Mouse (Mus musculus) olfactory bulb, adult 2 months (tissue): ENCODE measurements around the gene Rfc5.

Source experiments
- CTCF ChIP-seq: fragments of 200-500 bp; IDR thresholded peaks from 2 replicates; pipeline ENCODE4 v1.5.1; 2012; ENCODE audit warnings: low read depth, mild to moderate bottlenecking, low read length, moderate library complexity; ENCODE audit not compliant: insufficient read depth
- POLR2A ChIP-seq: fragments of 200-500 bp; IDR thresholded peaks from 2 replicates; pipeline ENCODE4 v1.6.1; 2012; ENCODE audit warnings: mild to moderate bottlenecking, low read depth, low read length, moderate library complexity; ENCODE audit not compliant: insufficient read depth

DNA sequence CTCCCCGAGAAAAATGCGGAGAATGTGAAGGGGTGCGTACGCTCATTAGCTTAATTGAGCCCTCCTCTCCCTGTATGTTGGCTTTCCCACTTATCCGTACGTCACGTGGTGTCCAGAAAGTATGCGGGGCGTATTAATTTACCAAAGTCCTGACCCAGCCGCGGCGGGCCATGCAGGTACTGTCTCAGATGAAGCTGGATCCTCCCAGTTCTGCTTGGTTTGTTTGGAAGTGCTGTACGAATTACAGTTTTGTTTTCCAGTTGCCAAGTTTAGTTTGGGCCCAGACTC, 28.7 kb downstream of the Rfc5 start:
- no peak for TF ChIP-seq CTCF
- no peak for TF ChIP-seq POLR2A
